Mouse (Mus musculus) frontal cortex, adult (tissue): ENCODE results near the gene Adnp.

Experiments used
- ATAC-seq: cut with Nextera tagmentation; 2 replicates; pipeline ENCODE4 v1.9.2; 2017; ENCODE audit warnings: mild to moderate bottlenecking, moderate library complexity, mixed read lengths; ENCODE audit not compliant: low TSS enrichment

Adnp gene

GRCm38 (mm10) chr2:168205681-168206631 lies 956 bp downstream of the Adnp start:
- ATAC-seq: 0 out of 2 replicates have a peak, but pooled peaks have one; percentile 28

GRCm38 (mm10) chr2:168205265-168205664 lies 1.6 kb downstream of the Adnp start:
- ATAC-seq: peak; percentile 69

GRCm38 (mm10) chr2:168204476-168204999 lies 2.4 kb downstream of the Adnp start:
- ATAC-seq: no peak

GRCm38 (mm10) chr2:168200014-168200691 lies 6.8 kb downstream of the Adnp start:
- no peak for ATAC-seq

GRCm38 (mm10) chr2:168199476-168199875 lies 7.4 kb downstream of the Adnp start:
- ATAC-seq: no peak

- ATAC-seq: no peak
Observed at GRCm38 (mm10) chr2:168198421-168198820, 8.5 kb downstream of the Adnp start.

GRCm38 (mm10) chr2:168195721-168196120 lies 11.2 kb downstream of the Adnp start:
- no peak for ATAC-seq

GRCm38 (mm10) chr2:168193685-168194084 lies 13.2 kb downstream of the Adnp start:
- no peak for ATAC-seq

- no peak for ATAC-seq
Observed at GRCm38 (mm10) chr2:168191856-168192255, 15.1 kb downstream of the Adnp start.

- ATAC-seq: no peak
Observed at GRCm38 (mm10) chr2:168175946-168176345, 31.0 kb downstream of the Adnp start.

GRCm38 (mm10) chr2:168170167-168170685 lies 36.7 kb downstream of the Adnp start:
- peak; percentile 64; the same call in 1 of the 2 replicates for ATAC-seq

- ATAC-seq: no peak
Observed at GRCm38 (mm10) chr2:168169800-168170113, 37.2 kb downstream of the Adnp start.

GRCm38 (mm10) chr2:168168892-168169799 lies 37.8 kb downstream of the Adnp start:
- 0 out of 2 replicates have a peak, but pooled peaks have one; percentile 14 for ATAC-seq

GRCm38 (mm10) chr2:168167781-168168180 lies 39.1 kb downstream of the Adnp start:
- no peak for ATAC-seq

GRCm38 (mm10) chr2:168166750-168167460 lies 40.0 kb downstream of the Adnp start:
- no peak for ATAC-seq

- ATAC-seq: no peak
Observed at GRCm38 (mm10) chr2:168161978-168162377, 44.9 kb downstream of the Adnp start.

- peak; percentile 50; the same call in 1 of the 2 replicates for ATAC-seq
Observed at GRCm38 (mm10) chr2:168161514-168161971, 45.4 kb downstream of the Adnp start.

GRCm38 (mm10) chr2:168160370-168160930 lies 46.5 kb downstream of the Adnp start:
- no peak for ATAC-seq

GRCm38 (mm10) chr2:168158911-168159711 lies 47.8 kb downstream of the Adnp start:
- no peak for ATAC-seq
